Mouse (Mus musculus): ENCODE data around the gene Ythdf2.

GRCm38 (mm10) chr4:132254986-132255385, 42.9 kb upstream of the Ythdf2 start:
- TF ChIP-seq CTCF (IDR thresholded peaks at IDR 0.05; ENCODE audit: insufficient read depth, low read depth, low read length) (no peak), POLR2A (IDR thresholded peaks at IDR 0.05; ENCODE audit: insufficient read depth, low read depth, low read length) (no peak)
